Mouse (Mus musculus): Measurements from ENCODE around the gene Rgs21.

The Rgs21 gene

DNA sequence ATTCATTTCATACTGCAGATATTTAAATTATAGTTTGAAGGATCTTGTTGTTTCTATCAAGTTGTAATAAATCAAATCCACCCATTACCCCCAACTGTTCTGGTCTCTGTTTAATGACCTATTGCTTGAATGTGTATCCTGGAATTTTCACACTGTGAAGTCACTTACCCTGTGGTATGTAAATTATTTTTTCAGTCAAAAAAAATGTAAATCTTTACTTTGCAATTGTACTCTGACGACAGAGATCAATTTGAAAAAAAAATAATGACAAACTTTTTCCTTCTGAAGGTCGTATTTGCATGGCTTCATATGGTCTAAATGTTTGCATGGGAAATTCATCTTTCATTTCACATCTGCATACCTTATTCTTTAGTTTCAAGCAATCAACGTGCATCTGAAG is at the start of gene Rgs21:
Rgs21 (minus strand) TSS at position 101 of the 400 bp plus-strand sequence.
- DNase-seq (ENCODE audit: low spot score in 2 of 2) = no peak

DNA sequence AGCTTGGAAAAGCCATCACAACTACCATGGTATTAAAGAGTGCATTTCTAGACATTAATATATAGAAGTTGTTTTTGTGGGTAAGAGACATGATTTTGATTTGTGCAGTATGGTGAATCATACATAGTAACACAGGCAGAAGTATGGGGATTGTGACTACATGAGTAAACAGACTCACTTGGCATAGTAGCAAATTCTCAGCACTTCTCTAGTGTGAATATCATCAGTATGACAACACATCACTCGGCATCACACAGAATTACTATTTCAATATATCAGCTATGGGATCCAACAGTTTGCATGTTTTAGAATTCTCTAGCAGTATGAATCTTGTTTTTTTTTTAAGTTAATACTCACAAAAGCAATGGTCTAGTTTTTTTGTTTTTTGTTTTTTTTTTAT is 36.6 kb upstream of the Rgs21 start:
- no peak for DNase-seq (ENCODE audit: low spot score in 2 of 2)

DNA sequence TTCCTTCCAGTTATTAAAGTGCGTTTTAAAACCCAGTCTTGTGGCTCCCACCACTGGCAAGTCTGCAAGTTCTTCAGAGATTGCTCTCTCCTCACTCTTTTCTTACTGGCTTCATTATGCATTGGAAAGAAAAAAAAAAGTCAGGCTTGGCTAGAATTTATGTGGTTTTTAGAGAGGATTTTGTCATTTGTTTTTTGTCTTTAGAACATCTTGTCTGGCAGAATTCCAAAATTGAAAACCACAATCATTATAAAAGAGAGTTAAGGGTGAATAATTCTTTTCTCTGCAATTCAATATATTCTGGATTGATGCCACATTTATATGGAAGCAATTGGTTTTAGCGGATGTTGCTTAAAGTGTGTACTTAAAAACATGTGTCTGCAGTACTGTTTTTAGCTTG is 35.5 kb upstream of the Rgs21 start:
- DNase-seq (ENCODE audit: low spot score in 2 of 2) = no peak

- no peak for DNase-seq (ENCODE audit: low spot score in 2 of 2)
These were observed 11.9 kb upstream of the Rgs21 start for GRCm38 (mm10) chr1:144579321-144579720.

- DNase-seq (ENCODE audit: low spot score in 2 of 2) = no peak
These were observed 5.5 kb upstream of the Rgs21 start for GRCm38 (mm10) chr1:144572972-144573371.

DNA sequence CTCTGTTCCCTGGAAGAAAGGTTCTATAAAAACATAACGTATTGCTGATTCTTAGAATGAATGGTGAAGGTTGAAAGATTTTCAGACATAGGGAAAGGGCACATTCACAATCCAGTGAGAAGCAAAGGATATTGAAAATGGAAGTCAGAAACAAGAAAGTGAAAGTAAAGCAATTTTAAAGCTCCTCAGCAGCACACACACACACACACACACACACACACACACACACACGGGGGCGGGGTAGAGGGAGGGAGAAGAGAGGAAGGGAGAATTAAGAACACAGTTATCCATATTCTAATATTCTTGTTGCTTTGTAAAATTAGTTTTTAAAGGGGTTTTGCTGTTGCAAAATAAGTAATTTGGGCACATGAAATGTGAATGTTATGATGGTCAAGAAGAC is 2.4 kb upstream of the Rgs21 start:
- DNase-seq (ENCODE audit: low spot score in 2 of 2) = no peak

GRCm38 (mm10) chr1:144545142-144545541 is 22.3 kb downstream of the Rgs21 start:
- no peak for DNase-seq (ENCODE audit: low spot score in 2 of 2)

DNA sequence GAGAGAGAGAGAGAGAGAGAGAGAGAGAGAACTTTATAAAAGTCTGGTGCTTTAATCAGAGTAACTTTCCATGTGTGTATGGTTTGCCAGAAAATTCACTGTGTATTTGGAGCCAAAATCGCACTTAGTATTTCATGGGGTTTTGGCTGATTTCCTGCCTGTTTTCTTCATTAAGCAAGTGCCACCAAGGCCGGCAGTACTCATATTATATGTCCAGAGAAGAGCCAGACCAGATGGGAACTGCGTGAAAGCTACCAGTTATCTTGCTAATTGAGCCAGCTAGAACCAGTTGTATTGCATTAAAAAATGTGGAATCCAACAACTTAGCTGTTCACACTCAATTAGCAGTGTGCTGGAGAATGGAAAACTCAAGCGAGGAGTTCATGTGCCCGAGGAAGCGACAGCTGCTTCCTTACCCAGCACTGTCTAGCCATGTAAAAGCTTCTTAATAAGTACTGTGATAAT is 22.9 kb downstream of the Rgs21 start:
- DNase-seq (ENCODE audit: low spot score in 2 of 2) = no peak

GRCm38 (mm10) chr1:144531746-144532145 is 35.7 kb downstream of the Rgs21 start:
- no peak for DNase-seq (ENCODE audit: low spot score in 2 of 2)

DNA sequence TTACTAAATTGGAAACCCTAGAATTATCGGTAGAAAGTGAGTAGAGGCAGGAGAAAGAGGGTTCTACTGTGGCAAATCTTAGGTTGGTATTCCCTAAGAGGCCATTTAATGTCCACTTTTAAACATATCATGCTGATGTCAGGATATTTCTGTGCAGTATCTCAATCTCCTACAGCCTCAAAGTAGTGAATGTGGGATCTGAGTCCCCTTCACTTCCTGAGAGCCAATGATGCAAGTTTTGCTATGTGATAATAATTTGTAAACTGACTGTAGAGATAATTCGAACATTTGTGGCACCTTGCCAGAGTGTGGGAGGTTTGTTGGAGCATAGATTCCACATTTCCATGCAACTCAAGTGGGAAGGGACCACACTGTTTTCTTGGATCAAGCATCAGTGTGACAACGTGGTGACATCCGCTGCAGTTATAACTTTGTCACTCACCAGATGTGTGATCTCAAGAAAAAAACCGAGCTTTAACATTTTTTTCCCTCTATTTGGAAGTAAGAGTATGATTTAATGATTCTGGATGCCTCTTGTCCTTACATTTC is 49.5 kb downstream of the Rgs21 start:
- DNase-seq (ENCODE audit: low spot score in 2 of 2) = no peak

GRCm38 (mm10) chr1:144502241-144502640 is 65.2 kb downstream of the Rgs21 start:
- no peak for DNase-seq (ENCODE audit: low spot score in 2 of 2)

- no peak for DNase-seq (ENCODE audit: low spot score in 2 of 2)
These were observed 67.0 kb downstream of the Rgs21 start for GRCm38 (mm10) chr1:144500423-144500822.

GRCm38 (mm10) chr1:144499719-144500118 is 67.7 kb downstream of the Rgs21 start:
- DNase-seq (ENCODE audit: low spot score in 2 of 2) = no peak

DNA sequence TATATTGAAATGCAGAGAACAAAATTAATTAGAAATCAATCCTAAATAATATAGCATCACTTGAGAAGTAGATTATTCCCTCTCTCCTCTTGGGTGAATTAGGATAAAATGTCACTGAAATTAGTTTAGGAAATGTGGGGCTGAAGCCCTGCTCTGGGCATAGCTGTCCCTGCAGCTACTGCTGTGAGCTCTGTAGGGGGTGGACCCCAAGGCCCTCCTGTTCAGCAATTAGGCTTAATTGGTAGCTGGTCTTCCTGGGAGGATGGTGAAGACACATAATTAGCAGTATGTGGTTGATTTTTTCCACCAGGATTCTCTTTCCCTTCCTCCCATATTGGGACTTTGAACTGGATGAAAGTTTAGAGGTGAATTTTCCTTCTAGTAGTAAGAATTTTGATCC is 68.7 kb downstream of the Rgs21 start:
- DNase-seq (ENCODE audit: low spot score in 2 of 2) = no peak

GRCm38 (mm10) chr1:144498051-144498450 is 69.4 kb downstream of the Rgs21 start:
- DNase-seq (ENCODE audit: low spot score in 2 of 2) = no peak

DNA sequence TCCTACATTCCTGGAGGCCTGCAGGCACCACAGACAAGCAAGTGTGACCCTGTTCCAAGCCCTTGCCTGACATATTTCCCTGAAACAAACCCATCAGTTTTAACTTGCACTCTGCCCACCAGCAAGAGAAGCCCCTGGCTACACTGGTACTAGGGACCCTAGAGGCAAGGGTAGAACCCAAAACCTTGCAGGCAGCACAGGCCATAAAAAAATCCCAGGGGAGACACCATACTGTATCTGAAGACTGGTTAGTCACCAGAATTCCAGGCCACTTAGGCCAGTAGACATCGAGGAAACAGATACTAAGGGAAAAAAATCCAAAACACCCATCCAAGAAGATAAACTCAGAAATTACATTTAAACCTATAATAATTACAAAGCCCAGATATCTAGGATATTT is 74.1 kb downstream of the Rgs21 start:
- no peak for DNase-seq (ENCODE audit: low spot score in 2 of 2)

- no peak for DNase-seq (ENCODE audit: low spot score in 2 of 2)
These were observed 79.1 kb downstream of the Rgs21 start for GRCm38 (mm10) chr1:144488223-144488835.

All from natural killer cell, adult 2 months (primary cell).